ENCODE assay signal across 27 mouse cellular contexts in genomic region chr10:22637241-22637640, GRCm38 (mm10). TPM values are rescaled to one million over a fixed set of nuclear protein-coding genes. Genes with fewer than 3 reads are reported as not detected.
A peak's percentile ranks its signal among the peaks of the same experiment; 100 is the strongest.
DNase-seq lines count a peak whose midpoint lies in the region; ATAC-seq and TF ChIP-seq lines count a peak whose summit lies in the region.
"Had no signal": no experiment of that assay in that cellular context is flagged by ENCODE, and none has a peak within 500 bp of the region (broad histone marks: within the 10 kb centered on the region; RNA-seq: fewer than 3 reads in every experiment).

No protein-coding gene starts in this region.

- H3K27me3 ChIP-seq in intestine, embryonic 14.5 days (replicated peaks; ENCODE audit: control insufficient read depth, insufficient read depth, low read length), result no peaks in the 10 kb centered on the region
- no peaks in the 10 kb centered on the region for H3K27me3 ChIP-seq in intestine, embryonic 16.5 days (replicated peaks; ENCODE audit: control insufficient read depth, insufficient read depth, low read length)
- H3K27me3 ChIP-seq in embryonic facial prominence, embryonic 12.5 days, result no peaks in the 10 kb centered on the region
- no peaks in the 10 kb centered on the region for H3K27me3 ChIP-seq in limb, embryonic 14.5 days (ENCODE audit: control insufficient read depth, insufficient read depth, low read length)
- H3K27me3 ChIP-seq: embryonic facial prominence, embryonic 13.5 days; heart, embryonic 13.5 days had no signal

- DNase-seq in intestine, embryonic 14.5 days (ENCODE audit: low spot score), result peak; percentile 43
- peak; percentile 7 for DNase-seq in 416B (ENCODE audit: low read depth)
- peak; percentile 66 for DNase-seq in limb, embryonic 14.5 days (ENCODE audit: low spot score)
- no peak for DNase-seq in cerebellum, adult 9-10 months
- DNase-seq in cerebellum, adult 11-12 months, result no peak
- DNase-seq: adrenal gland, adult 8-10 months; adrenal gland, postnatal 36 days; cerebellum, adult 2 months; cerebellum, postnatal 10 days; cerebellum, postnatal 36 days; embryo, embryonic 11 days; forebrain, postnatal 0 days; gastrocnemius, adult 2 months; gastrocnemius, postnatal 14 days; heart, adult 18-20 months; heart, postnatal 14 days; heart, postnatal 4 days; kidney, adult 11 months had no signal

- no peak overlapping the region for H3K9ac ChIP-seq in intestine, embryonic 14.5 days (ENCODE audit: low read length)
- H3K9ac ChIP-seq in intestine, embryonic 16.5 days (ENCODE audit: low read depth, low read length), result no peak overlapping the region
- H3K9ac ChIP-seq in embryonic facial prominence, embryonic 12.5 days, result no peak overlapping the region
- no peak overlapping the region for H3K9ac ChIP-seq in limb, embryonic 14.5 days (ENCODE audit: low read depth, low read length, severe bottlenecking)
- H3K9ac ChIP-seq: embryonic facial prominence, embryonic 13.5 days; forebrain, postnatal 0 days; heart, embryonic 13.5 days; hindbrain, embryonic 14.5 days had no signal

- no peak overlapping the region for H3K4me2 ChIP-seq in intestine, embryonic 14.5 days (ENCODE audit: low read length)
- H3K4me2 ChIP-seq in intestine, embryonic 16.5 days (ENCODE audit: low read depth, low read length), result no peak overlapping the region
- no peak overlapping the region for H3K4me2 ChIP-seq in embryonic facial prominence, embryonic 12.5 days (replicated peaks)
- H3K4me2 ChIP-seq in limb, embryonic 14.5 days (replicated peaks; ENCODE audit: low read depth, low read length, severe bottlenecking), result no peak overlapping the region
- H3K4me2 ChIP-seq: embryonic facial prominence, embryonic 13.5 days; heart, embryonic 13.5 days; hindbrain, embryonic 14.5 days had no signal

- no peak for TF ChIP-seq POLR2A in limb, embryonic 14.5 days (IDR thresholded peaks at IDR 0.05; ENCODE audit: borderline replicate concordance, extremely low read depth, insufficient read depth, insufficient read length)

- H3K4me1 ChIP-seq in intestine, embryonic 14.5 days (replicated peaks; ENCODE audit: control insufficient read depth, insufficient read depth, low read length), result no peaks in the 10 kb centered on the region
- H3K4me1 ChIP-seq in intestine, embryonic 16.5 days (ENCODE audit: control insufficient read depth, insufficient read depth, low read length), result no peaks in the 10 kb centered on the region
- no peaks in the 10 kb centered on the region for H3K4me1 ChIP-seq in embryonic facial prominence, embryonic 12.5 days
- H3K4me1 ChIP-seq in limb, embryonic 14.5 days (ENCODE audit: control insufficient read depth, insufficient read depth, low read length), result no peaks in the 10 kb centered on the region
- H3K4me1 ChIP-seq: heart, embryonic 13.5 days had no signal

- WGBS in intestine, embryonic 14.5 days, result 41% methylated on average over 3 of the region's 3 CpGs
- WGBS in intestine, embryonic 16.5 days, result 44% methylated on average over 3 of the region's 3 CpGs
- 29% methylated on average over 3 of the region's 3 CpGs for WGBS in embryonic facial prominence, embryonic 12.5 days
- 20% methylated on average over 3 of the region's 3 CpGs for WGBS in limb, embryonic 14.5 days

- ATAC-seq in intestine, embryonic 14.5 days (replicated peaks; ENCODE audit: low FRiP score, low TSS enrichment, low read depth), result no peak
- no peak for ATAC-seq in intestine, embryonic 16.5 days
- ATAC-seq in embryonic facial prominence, embryonic 12.5 days (ENCODE audit: insufficient number of reproducible peaks, insufficient read depth, low FRiP score, low TSS enrichment), result no peak
- no peak for ATAC-seq in limb, embryonic 14.5 days (ENCODE audit: low FRiP score, low read depth)
- ATAC-seq: activated CD4-positive, CD25-positive, alpha-beta regulatory T cell, adult 4 months; forebrain, embryonic 14.5 days; forebrain, postnatal 0 days; hindbrain, postnatal 0 days; inflammation-experienced regulatory T-cells, adult 6 months had no signal

- H3K36me3 ChIP-seq in intestine, embryonic 14.5 days (ENCODE audit: control insufficient read depth, insufficient read depth, low read length), result no peaks in the 10 kb centered on the region
- no peaks in the 10 kb centered on the region for H3K36me3 ChIP-seq in intestine, embryonic 16.5 days (ENCODE audit: control insufficient read depth, insufficient read depth, low read length)
- H3K36me3 ChIP-seq in embryonic facial prominence, embryonic 12.5 days, result no peaks in the 10 kb centered on the region
- no peaks in the 10 kb centered on the region for H3K36me3 ChIP-seq in limb, embryonic 14.5 days (ENCODE audit: control insufficient read depth, insufficient read depth, low read length)
- H3K36me3 ChIP-seq: embryonic facial prominence, embryonic 13.5 days; heart, embryonic 13.5 days had no signal

- no peak overlapping the region for H3K4me3 ChIP-seq in intestine, embryonic 14.5 days (ENCODE audit: low read depth, low read length)
- no peak overlapping the region for H3K4me3 ChIP-seq in intestine, embryonic 16.5 days (ENCODE audit: low read length)
- no peak overlapping the region for H3K4me3 ChIP-seq in embryonic facial prominence, embryonic 12.5 days
- H3K4me3 ChIP-seq in limb, embryonic 14.5 days (replicated peaks; ENCODE audit: low read length), result no peak overlapping the region
- H3K4me3 ChIP-seq: embryonic facial prominence, embryonic 13.5 days; gastrocnemius, adult 2 months; heart, embryonic 13.5 days had no signal

- H3K9me3 ChIP-seq in intestine, embryonic 14.5 days (ENCODE audit: control insufficient read depth, low read length), result no peaks in the 10 kb centered on the region
- no peaks in the 10 kb centered on the region for H3K9me3 ChIP-seq in intestine, embryonic 16.5 days (ENCODE audit: control insufficient read depth, low read length)
- no peaks in the 10 kb centered on the region for H3K9me3 ChIP-seq in embryonic facial prominence, embryonic 12.5 days
- no peaks in the 10 kb centered on the region for H3K9me3 ChIP-seq in limb, embryonic 14.5 days (ENCODE audit: control insufficient read depth, low read length)
- H3K9me3 ChIP-seq: embryonic facial prominence, embryonic 13.5 days; heart, embryonic 13.5 days had no signal

- no peak overlapping the region for H3K27ac ChIP-seq in intestine, embryonic 14.5 days (ENCODE audit: low read depth)
- H3K27ac ChIP-seq in intestine, embryonic 16.5 days (ENCODE audit: low read length), result no peak overlapping the region
- peak overlapping the region; percentile 60; the same call in 1 of the 2 replicates for H3K27ac ChIP-seq in embryonic facial prominence, embryonic 12.5 days
- H3K27ac ChIP-seq in limb, embryonic 14.5 days (replicated peaks; ENCODE audit: low read depth, low read length), result no peak overlapping the region
- H3K27ac ChIP-seq: gastrocnemius, adult 2 months; heart, embryonic 13.5 days; hindbrain, embryonic 14.5 days; hindbrain, postnatal 0 days had no signal

RNA-seq across cellular contexts. Expression of gene Slc2a12, which starts 7.6 kb away (rescaled TPM):
- polyA plus RNA-seq in intestine, embryonic 14.5 days (2014; fragmentation: Nextera tagmentation; extraction: Ambion mirVana), result 0.43 and 0.53 TPM in 2 replicates
- polyA plus RNA-seq in intestine, embryonic 16.5 days (2015; fragmentation: Nextera tagmentation; extraction: Ambion mirVana), result 0.38 TPM in 2 replicates
- 2.2 and 3.0 TPM in 2 replicates for polyA plus RNA-seq in embryonic facial prominence, embryonic 12.5 days (2016; fragmentation: Nextera tagmentation; extraction: Ambion mirVana)
- 1.7 and 2.3 TPM in 2 replicates for polyA plus RNA-seq in limb, embryonic 14.5 days (2012; rRNA removed)
- polyA plus RNA-seq in limb, embryonic 14.5 days (2014; fragmentation: Nextera tagmentation; extraction: Ambion mirVana), result 2.1 and 2.9 TPM in 2 replicates
- polyA plus RNA-seq: activated CD4-positive, CD25-positive, alpha-beta regulatory T cell, adult 4 months had no signal

Comparison
In these comparisons a context has a peak if more than half of its experiments do, and no peak if none do; other contexts are left out.
1. DNase-seq: peak in intestine, embryonic 14.5 days (single experiment), 416B (single experiment) and limb, embryonic 14.5 days (single experiment); none in cerebellum, adult 9-10 months (single experiment) and cerebellum, adult 11-12 months (single experiment).